27 mouse cellular contexts compared by ENCODE assay signal in genomic region chr2:74994998-74995397, GRCm38 (mm10).
DNase-seq lines count a peak whose midpoint lies in the region; ATAC-seq and TF ChIP-seq lines count a peak whose summit lies in the region.
"Had no signal": no experiment of that assay in that cellular context is flagged by ENCODE, and none has a peak within 500 bp of the region (broad histone marks: within the 10 kb centered on the region; RNA-seq: fewer than 3 reads in every experiment).

No protein-coding gene starts in this region.

- no peak overlapping the region for H3K9ac ChIP-seq in kidney, postnatal 0 days (ENCODE audit: low read depth, low read length)
- H3K9ac ChIP-seq in CH12.LX (ENCODE audit: insufficient read depth, low read depth) (no peak overlapping the region), ES-E14 (ENCODE audit: insufficient read depth, low read depth, low read length, poor library complexity, severe bottlenecking) (no peak overlapping the region)
- H3K9ac ChIP-seq in forebrain, embryonic 13.5 days, result no peak overlapping the region
- H3K9ac ChIP-seq in liver, embryonic 11.5 days (ENCODE audit: low read depth, low read length), result no peak overlapping the region
- H3K9ac ChIP-seq: embryonic facial prominence, embryonic 12.5 days; forebrain, embryonic 15.5 days; limb, embryonic 15.5 days; liver, embryonic 14.5 days; stomach, embryonic 15.5 days had no signal

- dilution Hi-C loops in CH12.LX (cut with MboI; ENCODE audit: extremely low pct_ligation_motif_present, extremely low pct_unique_long_range_greater_than_20kb, low sequenced_read_pairs), result no loop called here

- H3K79me2 ChIP-seq in CH12.LX (replicated peaks; ENCODE audit: control insufficient read depth, extremely low read depth, insufficient read depth, poor library complexity, severe bottlenecking), result no peaks in the 10 kb centered on the region

- H3K4me1 ChIP-seq in kidney, postnatal 0 days (replicated peaks; ENCODE audit: insufficient read depth, low read length), result 0 out of 2 replicates have a peak, but pooled peaks cover 4% of the 10 kb centered on the region
- H3K4me1 ChIP-seq in CH12.LX (ENCODE audit: control insufficient read depth in 1 of 2, insufficient read depth in 2 of 2), result peaks cover 5 to 50% of the 10 kb centered on the region in 2 experiments; a peak in 3 of 4 replicates
- H3K4me1 ChIP-seq in ES-E14 (ENCODE audit: control insufficient read depth in 2 of 2, insufficient read depth in 2 of 2, low read length in 2 of 2, poor library complexity in 1 of 2), result no peaks in the 10 kb centered on the region; a peak in 1 of 4 replicates
- H3K4me1 ChIP-seq in forebrain, embryonic 13.5 days, result no peaks in the 10 kb centered on the region
- H3K4me1 ChIP-seq in liver, embryonic 11.5 days (replicated peaks; ENCODE audit: control insufficient read depth, insufficient read depth, low read length), result no peaks in the 10 kb centered on the region
- H3K4me1 ChIP-seq: forebrain, embryonic 15.5 days; stomach, embryonic 15.5 days had no signal

- no peak for TF ChIP-seq POLR2A in CH12.LX (IDR thresholded peaks at IDR 0.05; ENCODE audit: low read depth, low read length)

- no peak for TF ChIP-seq RAD21 in CH12.LX (IDR thresholded peaks at IDR 0.05; ENCODE audit: low read depth, low read length)

- no peak for TF ChIP-seq CTCF in kidney, postnatal 0 days (IDR thresholded peaks at IDR 0.05; ENCODE audit: low read depth)
- no peak for TF ChIP-seq CTCF in CH12.LX (conservative IDR thresholded peaks at IDR 0.05 in 1 of 2, IDR thresholded peaks at IDR 0.05 in 1 of 2; ENCODE audit: low read depth in 2 of 2, low read length in 2 of 2)

- ATAC-seq in kidney, postnatal 0 days (replicated peaks; ENCODE audit: low FRiP score, low read depth), result no peak
- peak; percentile 39 to 42; a peak in 1 of 4 replicates for ATAC-seq in hematopoietic stem cell, adult 5-6 weeks (replicated peaks in 1 of 2; ENCODE audit: insufficient read depth in 1 of 2, low FRiP score in 2 of 2, low TSS enrichment in 1 of 2, low read depth in 1 of 2, poor library complexity in 2 of 2, severe bottlenecking in 2 of 2)
- ATAC-seq in forebrain, embryonic 13.5 days, result no peak
- ATAC-seq in liver, embryonic 11.5 days (replicated peaks; ENCODE audit: low FRiP score), result no peak
- ATAC-seq: activated CD4-positive, CD25-positive, alpha-beta regulatory T cell, adult 4 months; forebrain, embryonic 15.5 days; hindbrain, embryonic 16.5 days; midbrain, embryonic 16.5 days had no signal

- WGBS in kidney, postnatal 0 days, result 9% methylated on average over 2 of the region's 2 CpGs
- 40% methylated on average over 2 of the region's 2 CpGs for WGBS in forebrain, embryonic 13.5 days
- 11% methylated on average over 2 of the region's 2 CpGs for WGBS in liver, embryonic 11.5 days

- H3K27me3 ChIP-seq in kidney, postnatal 0 days (ENCODE audit: insufficient read depth, low read length), result no peaks in the 10 kb centered on the region
- H3K27me3 ChIP-seq in CH12.LX (replicated peaks), result no peaks in the 10 kb centered on the region
- no peaks in the 10 kb centered on the region; the same call in 1 of the 2 replicates for H3K27me3 ChIP-seq in forebrain, embryonic 13.5 days
- no peaks in the 10 kb centered on the region for H3K27me3 ChIP-seq in liver, embryonic 11.5 days (replicated peaks; ENCODE audit: control insufficient read depth, insufficient read depth, low read length)
- H3K27me3 ChIP-seq: forebrain, embryonic 15.5 days; stomach, embryonic 15.5 days had no signal

- H3K27ac ChIP-seq in kidney, postnatal 0 days, result no peak overlapping the region
- H3K27ac ChIP-seq in CH12.LX (ENCODE audit: insufficient read depth, low read depth), result no peak overlapping the region
- H3K27ac ChIP-seq in ES-E14 (ENCODE audit: insufficient read depth, low read depth, low read length, poor library complexity, severe bottlenecking), result no peak overlapping the region
- no peak overlapping the region for H3K27ac ChIP-seq in forebrain, embryonic 13.5 days
- H3K27ac ChIP-seq in liver, embryonic 11.5 days (ENCODE audit: low read depth, low read length), result no peak overlapping the region
- H3K27ac ChIP-seq: embryonic facial prominence, embryonic 12.5 days; forebrain, embryonic 15.5 days; limb, embryonic 10.5 days; limb, embryonic 15.5 days; liver, embryonic 14.5 days; macrophage; stomach, embryonic 15.5 days had no signal

- no peak for TF ChIP-seq EP300 in CH12.LX (IDR thresholded peaks at IDR 0.05; ENCODE audit: low read length)

- H3K4me2 ChIP-seq in kidney, postnatal 0 days (ENCODE audit: low read length), result no peak overlapping the region
- H3K4me2 ChIP-seq in CH12.LX (ENCODE audit: insufficient read depth, low read depth, poor library complexity, severe bottlenecking), result no peak overlapping the region
- H3K4me2 ChIP-seq in forebrain, embryonic 13.5 days, result no peak overlapping the region
- H3K4me2 ChIP-seq in liver, embryonic 11.5 days, result no peak overlapping the region
- H3K4me2 ChIP-seq: embryonic facial prominence, embryonic 12.5 days; forebrain, embryonic 15.5 days; limb, embryonic 15.5 days; stomach, embryonic 15.5 days had no signal

- in situ Hi-C loops in CH12.LX (cut with MboI; ENCODE audit: low pct_ligation_motif_present, low pct_unique_long_range_greater_than_20kb, low sequenced_read_pairs), result no loop called here
- in situ Hi-C loops in ES-E14 (cut with MboI; ENCODE audit: low sequenced_read_pairs in 2 of 2, unreplicated experiment in 2 of 2), result no loop called here

- no peak overlapping the region for H3K4me3 ChIP-seq in kidney, postnatal 0 days (replicated peaks; ENCODE audit: low read depth, low read length)
- no peak overlapping the region for H3K4me3 ChIP-seq in CH12.LX (replicated peaks in 1 of 3; ENCODE audit: low read depth in 2 of 3, low read length in 2 of 3, poor library complexity in 1 of 3)
- no peak overlapping the region for H3K4me3 ChIP-seq in ES-E14 (ENCODE audit: insufficient read depth in 1 of 2, low read depth in 1 of 2, low read length in 2 of 2, poor library complexity in 1 of 2, severe bottlenecking in 1 of 2)
- no peak overlapping the region for H3K4me3 ChIP-seq in forebrain, embryonic 13.5 days
- no peak overlapping the region for H3K4me3 ChIP-seq in liver, embryonic 11.5 days (ENCODE audit: low read depth, low read length)
- H3K4me3 ChIP-seq: embryonic facial prominence, embryonic 12.5 days; forebrain, embryonic 15.5 days; limb, embryonic 10.5 days; limb, embryonic 15.5 days; stomach, embryonic 15.5 days had no signal

- H3K9me3 ChIP-seq in kidney, postnatal 0 days (replicated peaks; ENCODE audit: low read length), result no peaks in the 10 kb centered on the region
- no peaks in the 10 kb centered on the region for H3K9me3 ChIP-seq in CH12.LX (replicated peaks; ENCODE audit: low read length)
- H3K9me3 ChIP-seq in ES-E14 (ENCODE audit: control insufficient read depth, insufficient read depth, low read depth, low read length), result no peaks in the 10 kb centered on the region
- no peaks in the 10 kb centered on the region for H3K9me3 ChIP-seq in forebrain, embryonic 13.5 days (replicated peaks)
- H3K9me3 ChIP-seq in liver, embryonic 11.5 days (ENCODE audit: control insufficient read depth, low read length), result no peaks in the 10 kb centered on the region
- H3K9me3 ChIP-seq: embryonic facial prominence, embryonic 12.5 days; forebrain, embryonic 15.5 days; limb, embryonic 10.5 days; limb, embryonic 15.5 days; stomach, embryonic 15.5 days had no signal

- H3K36me3 ChIP-seq in kidney, postnatal 0 days (ENCODE audit: insufficient read depth, low read length), result no peaks in the 10 kb centered on the region
- no peaks in the 10 kb centered on the region for H3K36me3 ChIP-seq in CH12.LX (replicated peaks in 1 of 2; ENCODE audit: control insufficient read depth in 1 of 2, insufficient read depth in 1 of 2, low read length in 1 of 2)
- no peaks in the 10 kb centered on the region for H3K36me3 ChIP-seq in ES-E14 (ENCODE audit: control insufficient read depth, insufficient read depth, low read length, poor library complexity, severe bottlenecking)
- no peaks in the 10 kb centered on the region for H3K36me3 ChIP-seq in forebrain, embryonic 13.5 days (ENCODE audit: poor library complexity, severe bottlenecking)
- no peaks in the 10 kb centered on the region for H3K36me3 ChIP-seq in liver, embryonic 11.5 days (ENCODE audit: control insufficient read depth, insufficient read depth, low read length)
- H3K36me3 ChIP-seq: embryonic facial prominence, embryonic 12.5 days; forebrain, embryonic 15.5 days; limb, embryonic 10.5 days; limb, embryonic 15.5 days; stomach, embryonic 15.5 days had no signal

- peak; percentile 37 for DNase-seq in kidney, postnatal 0 days (ENCODE audit: low spot score)
- DNase-seq in kidney, postnatal 4 days, result no peak
- DNase-seq in CH12.LX (ENCODE audit: extremely low read depth) (no peak), ES-E14 (ENCODE audit: low read depth, low spot score) (peak; percentile 16)
- no peak for DNase-seq in liver, embryonic 11.5 days (ENCODE audit: low spot score)
- DNase-seq: adrenal gland, adult 2 months; cerebellum, adult 8-10 months; cerebellum, postnatal 36 days; embryo, embryonic 11 days; heart, postnatal 14 days; layer of hippocampus, postnatal 36 days; lung, adult 2 months; lung, postnatal 10 days; right cerebral cortex, postnatal 25 days; thymus, postnatal 14 days had no signal

TF ChIP-seq in CH12.LX, 34 proteins besides CTCF, POLR2A, EP300 and RAD21 (continues in another document):
- TF ChIP-seq UBTF (IDR thresholded peaks at IDR 0.05; ENCODE audit: low read depth, low read length) (no peak), RCOR1 (conservative IDR thresholded peaks at IDR 0.05; ENCODE audit: low read depth, low read length) (no peak), TCF12 (IDR thresholded peaks at IDR 0.05; ENCODE audit: low read depth, low read length) (no peak), MAX (IDR thresholded peaks at IDR 0.05; ENCODE audit: low read length) (no peak), SMC3 (IDR thresholded peaks at IDR 0.05; ENCODE audit: low read depth, low read length) (no peak), ZNF384 (IDR thresholded peaks at IDR 0.05; ENCODE audit: low read depth, low read length) (no peak), ETS1 (conservative IDR thresholded peaks at IDR 0.05; ENCODE audit: low read depth, low read length) (no peak), BHLHE40 (IDR thresholded peaks at IDR 0.05; ENCODE audit: low read depth, low read length) (peak; percentile 64)

TF ChIP-seq in ES-E14, 5 proteins besides CTCF, POLR2A, EP300 and RAD21:
- TF ChIP-seq MAFK (IDR thresholded peaks at IDR 0.05; ENCODE audit: insufficient read depth, low read depth, low read length) (no peak), ZNF384 (IDR thresholded peaks at IDR 0.05; ENCODE audit: low read depth, low read length) (no peak), HCFC1 (IDR thresholded peaks at IDR 0.05; ENCODE audit: borderline replicate concordance, insufficient read depth, low read length) (no peak), ZC3H11A (IDR thresholded peaks at IDR 0.05; ENCODE audit: borderline replicate concordance, low read depth, low read length) (no peak), CHD2 (IDR thresholded peaks at IDR 0.05; ENCODE audit: low read depth, low read length) (no peak)
TF ChIP-seq in ES-E14: peak in this region for 0.

Comparison
In these comparisons a context has a peak if more than half of its experiments do, and no peak if none do; other contexts are left out.
1. DNase-seq: peak in kidney, postnatal 0 days (single experiment) and ES-E14 (single experiment); none in kidney, postnatal 4 days (0 of 2), CH12.LX (single experiment) and liver, embryonic 11.5 days (single experiment).
2. ATAC-seq: peak in hematopoietic stem cell, adult 5-6 weeks (2 of 2); none in kidney, postnatal 0 days (single experiment), forebrain, embryonic 13.5 days (single experiment) and liver, embryonic 11.5 days (single experiment).